Mouse (Mus musculus) megakaryocyte, embryonic 14.5 days (primary cell): ENCODE data around the gene Ybx2. TPM values are rescaled to one million over a fixed set of nuclear protein-coding genes. Genes with fewer than 3 reads are reported as not detected.

Experiments
- H3K27me3 ChIP-seq: replicated peaks from 2 replicates; pipeline ENCODE3; 2012; ENCODE audit warnings: inconsistent platforms
- H3K36me3 ChIP-seq: replicated peaks from 2 replicates; pipeline ENCODE3; 2012; ENCODE audit warnings: low read length, inconsistent platforms, mixed read lengths
- H3K4me1 ChIP-seq: 2 replicates; pipeline ENCODE4 v1.6.1; 2012; ENCODE audit warnings: inconsistent platforms
- H3K4me3 ChIP-seq: replicated peaks from 2 replicates; pipeline ENCODE3; 2012; ENCODE audit warnings: moderate library complexity, mild to moderate bottlenecking, inconsistent platforms
- H3K9me3 ChIP-seq: 2 replicates; pipeline ENCODE4 v1.6.1; 2012; ENCODE audit warnings: inconsistent platforms
- FLI1 ChIP-seq: IDR thresholded peaks from 2 replicates; pipeline ENCODE4 v1.6.1; 2012; ENCODE audit warnings: low read length, inconsistent platforms, mixed read lengths
- GATA1 ChIP-seq: IDR thresholded peaks from 3 replicates; pipeline ENCODE4 v1.6.1; 2012; ENCODE audit warnings: mixed read lengths, low read length, inconsistent platforms, borderline replicate concordance
- polyA plus RNA-seq: library from polyadenylated mRNA; stranded (reverse); fragments of >175 nt; gene quantifications from 2 replicates; pipeline ENCODE4 v1.2.3, GENCODE M21; 2012; ENCODE audit warnings: low replicate concordance; ENCODE audit not compliant: insufficient read depth

The Ybx2 gene
- polyA plus RNA-seq, 1 experiment: 0.75 TPM

DNA sequence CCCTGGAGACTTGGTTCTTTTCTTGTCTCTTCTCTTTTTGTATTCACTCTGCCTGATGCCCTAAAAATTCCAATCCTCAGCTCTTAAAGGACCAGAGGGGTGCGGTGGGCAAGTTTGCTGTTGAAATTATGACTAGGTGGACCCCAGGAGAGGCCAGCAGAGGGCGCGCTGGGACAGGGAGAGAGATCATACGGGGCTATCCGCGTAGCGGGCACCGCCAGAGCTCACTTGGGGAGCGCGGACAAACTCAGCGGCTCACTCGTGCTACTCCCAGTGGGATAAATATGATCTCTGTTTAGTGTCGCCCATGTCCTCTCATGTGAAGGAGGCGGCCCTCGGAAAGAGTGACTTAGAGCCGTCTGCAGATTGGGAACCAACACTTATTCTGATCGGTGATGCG, 1.4 kb upstream of the Ybx2 start:
- Histone ChIP-seq H3K4me3 (peak overlapping the region; percentile 85), H3K9me3 (no peaks in the 10 kb centered on the region), H3K4me1 (peaks cover 54% of the 10 kb centered on the region), H3K27me3 (peaks cover 50% of the 10 kb centered on the region), H3K36me3 (no peaks in the 10 kb centered on the region)
- TF ChIP-seq GATA1: no peak

DNA sequence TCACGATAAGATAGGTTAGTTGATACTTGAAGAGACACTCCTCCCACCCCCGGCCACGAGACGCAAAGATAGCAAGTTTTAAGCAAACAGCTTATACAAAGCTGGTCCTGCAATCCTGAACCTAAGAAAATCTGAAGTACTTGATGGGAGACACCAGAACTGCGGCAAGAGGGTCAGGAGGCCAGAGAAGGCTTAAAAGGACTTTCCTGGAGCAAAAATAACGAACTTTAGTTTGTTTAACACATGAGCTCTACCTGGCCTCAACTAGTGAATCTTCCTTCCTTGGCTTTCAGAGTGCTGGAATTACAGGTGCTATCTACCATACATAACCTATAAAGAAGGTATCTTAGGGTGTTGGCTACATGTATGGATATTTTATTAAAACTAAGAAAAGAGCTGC, 915 bp upstream of the Ybx2 start:
- H3K36me3 ChIP-seq: no peaks in the 10 kb centered on the region
- H3K9me3 ChIP-seq: no peaks in the 10 kb centered on the region
- H3K4me3 ChIP-seq: no peak overlapping the region
- H3K27me3 ChIP-seq: peaks cover 55% of the 10 kb centered on the region
- peaks cover 54% of the 10 kb centered on the region for H3K4me1 ChIP-seq
- TF ChIP-seq FLI1 (no peak), GATA1 (no peak)

DNA sequence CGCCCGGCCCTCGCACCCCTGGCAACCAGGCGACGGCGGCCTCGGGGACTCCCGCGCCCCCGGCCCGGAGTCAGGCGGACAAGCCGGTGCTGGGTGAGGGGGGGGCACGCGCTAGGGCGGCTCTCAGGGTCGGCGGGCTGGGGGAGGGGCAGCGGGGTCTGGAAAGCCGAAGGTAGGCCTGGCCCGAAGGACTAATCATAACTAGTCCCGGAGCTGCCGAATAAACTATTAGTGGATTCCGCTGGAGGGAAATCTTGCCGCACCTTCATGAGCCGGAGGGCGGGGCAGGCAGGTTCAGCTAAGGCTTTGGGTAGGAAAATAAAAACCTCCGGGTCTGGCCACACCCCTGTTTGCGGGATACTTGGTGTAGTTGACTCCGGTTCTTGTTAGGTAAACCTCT, 560 bp downstream of the Ybx2 start:
- Histone ChIP-seq H3K36me3 (no peaks in the 10 kb centered on the region), H3K4me1 (peaks cover 51% of the 10 kb centered on the region), H3K27me3 (peaks cover 69% of the 10 kb centered on the region), H3K9me3 (no peaks in the 10 kb centered on the region), H3K4me3 (peak overlapping the region; percentile 90)
- TF ChIP-seq GATA1: no peak
- TF ChIP-seq FLI1: no peak

GRCm38 (mm10) chr11:69936714-69937347, 1.2 kb downstream of the Ybx2 start:
- Histone ChIP-seq H3K4me3 (no peak overlapping the region), H3K27me3 (peaks cover 72% of the 10 kb centered on the region), H3K4me1 (peaks cover 44% of the 10 kb centered on the region), H3K9me3 (no peaks in the 10 kb centered on the region), H3K36me3 (no peaks in the 10 kb centered on the region)
- no peak for TF ChIP-seq FLI1
- no peak for TF ChIP-seq GATA1

- Histone ChIP-seq H3K9me3 (no peaks in the 10 kb centered on the region), H3K27me3 (peaks cover 77% of the 10 kb centered on the region), H3K4me1 (peaks cover 38% of the 10 kb centered on the region), H3K36me3 (no peaks in the 10 kb centered on the region), H3K4me3 (no peak overlapping the region)
- TF ChIP-seq FLI1: no peak
- TF ChIP-seq GATA1: no peak
These were observed 1.8 kb downstream of the Ybx2 start for GRCm38 (mm10) chr11:69937385-69937784.

- no peak for TF ChIP-seq FLI1
- H3K4me3 ChIP-seq: no peak overlapping the region
- H3K27me3 ChIP-seq: peaks cover 81% of the 10 kb centered on the region
- H3K36me3 ChIP-seq: no peaks in the 10 kb centered on the region
- H3K9me3 ChIP-seq: no peaks in the 10 kb centered on the region
- H3K4me1 ChIP-seq: peaks cover 34% of the 10 kb centered on the region
These were observed 2.2 kb downstream of the Ybx2 start for GRCm38 (mm10) chr11:69937834-69938233.

GRCm38 (mm10) chr11:69938401-69938979, 2.9 kb downstream of the Ybx2 start:
- peaks cover 34% of the 10 kb centered on the region for H3K4me1 ChIP-seq

DNA sequence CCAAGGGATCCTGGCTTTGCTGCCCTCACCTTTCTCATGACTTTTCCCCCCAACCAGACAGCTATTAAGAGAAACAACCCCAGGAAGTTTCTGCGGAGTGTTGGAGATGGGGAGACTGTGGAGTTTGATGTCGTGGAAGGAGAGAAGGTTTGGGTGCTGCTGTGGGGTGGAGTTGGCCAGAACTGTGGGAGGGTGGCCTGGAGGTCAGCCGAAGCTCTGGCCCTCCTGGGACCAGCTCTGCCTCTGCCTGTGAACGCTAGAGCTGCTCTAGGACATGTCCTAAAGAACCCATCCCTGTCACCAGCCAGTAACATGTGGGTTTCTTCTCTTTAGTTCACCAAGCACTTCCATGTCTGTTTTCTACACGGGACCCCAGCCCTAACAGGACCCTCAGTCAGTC, 3.6 kb downstream of the Ybx2 start:
- Histone ChIP-seq H3K4me1 (peaks cover 29% of the 10 kb centered on the region), H3K27me3 (peaks cover 94% of the 10 kb centered on the region)
- no peak for TF ChIP-seq GATA1
- TF ChIP-seq FLI1: no peak

More at GRCm38 (mm10) chr11:69938401-69938979, 2.9 kb downstream of the Ybx2 start:
- Histone ChIP-seq H3K27me3 (peaks cover 88% of the 10 kb centered on the region), H3K9me3 (no peaks in the 10 kb centered on the region), H3K4me3 (no peak overlapping the region), H3K36me3 (no peaks in the 10 kb centered on the region)
- TF ChIP-seq FLI1 (no peak), GATA1 (no peak)

DNA sequence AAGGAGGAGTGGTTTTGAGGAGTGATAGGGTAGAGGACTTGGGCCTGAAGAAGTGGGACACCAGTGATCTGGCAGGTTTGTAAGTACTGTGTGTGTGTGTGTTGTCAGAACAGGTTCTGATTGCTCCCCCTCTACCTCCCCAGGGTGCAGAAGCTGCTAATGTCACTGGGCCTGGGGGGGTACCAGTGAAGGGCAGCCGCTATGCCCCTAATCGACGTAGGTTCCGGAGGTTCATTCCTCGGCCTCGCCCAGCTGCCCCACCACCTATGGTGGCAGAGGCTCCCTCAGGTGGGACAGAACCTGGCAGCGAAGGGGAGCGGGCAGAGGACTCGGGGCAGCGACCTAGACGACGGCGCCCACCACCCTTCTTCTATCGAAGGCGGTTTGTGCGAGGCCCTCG, 4.1 kb downstream of the Ybx2 start:
- Histone ChIP-seq H3K4me1 (peaks cover 23% of the 10 kb centered on the region), H3K27me3 (peaks cover 94% of the 10 kb centered on the region), H3K36me3 (no peaks in the 10 kb centered on the region), H3K9me3 (no peaks in the 10 kb centered on the region), H3K4me3 (no peak overlapping the region)
- TF ChIP-seq GATA1 (no peak), FLI1 (no peak)

More for the DNA sequence above, 3.6 kb downstream of the Ybx2 start:
- H3K36me3 ChIP-seq: no peaks in the 10 kb centered on the region
- no peaks in the 10 kb centered on the region for H3K9me3 ChIP-seq
- H3K4me3 ChIP-seq: no peak overlapping the region

GRCm38 (mm10) chr11:69940962-69941361, 5.4 kb downstream of the Ybx2 start:
- Histone ChIP-seq H3K36me3 (no peaks in the 10 kb centered on the region), H3K9me3 (no peaks in the 10 kb centered on the region), H3K4me3 (no peak overlapping the region), H3K4me1 (peaks cover 11% of the 10 kb centered on the region), H3K27me3 (peaks cover 94% of the 10 kb centered on the region)
- no peak for TF ChIP-seq FLI1
- no peak for TF ChIP-seq GATA1
